Mouse (Mus musculus) heart, postnatal 14 days (tissue): ENCODE measurements at regions not wholly inside any gene's neighbourhood (a gene's known extent, or its start where the extent isn't known, plus 50 kb on each side); places are given as distances from the start of the nearest gene placed in this dataset.
"Not testable (repeated sequence)": the region's sequence is repeated elsewhere in the genome, so short reads cannot be mapped to it uniquely, and the experiment has no call there.

Source experiments
- DNase-seq, 2 experiments: peaks; one replicate each; pipeline ENCODE4 v3.0.0; 2021 to 2022
- intact Hi-C: fragments of 180-260 bp; cut with DNase I; formaldehyde crosslinking; loops from one replicate; pipeline ENCODE4 v1.15.1; 2025

DNA sequence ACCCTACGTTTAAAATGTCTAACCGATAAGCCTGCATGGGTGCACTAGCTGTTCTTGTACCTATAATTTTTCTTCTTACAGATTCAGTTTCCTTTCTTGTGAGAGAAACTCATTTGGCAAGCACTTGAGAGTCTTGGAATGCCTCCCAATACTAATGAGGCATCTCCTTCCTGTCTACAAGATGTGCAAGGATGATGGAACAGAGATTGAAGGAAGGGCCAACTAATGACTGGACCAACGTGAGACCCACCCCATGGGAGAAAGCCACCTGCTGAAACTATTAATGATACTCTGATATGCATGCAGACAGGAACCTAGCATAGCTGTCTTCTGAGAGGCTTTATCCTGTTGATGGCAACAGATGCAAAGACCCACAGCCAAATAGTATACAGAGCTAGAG, 179.9 kb upstream of the Slitrk6 start:
- intact Hi-C loops, result no loop called here
- no peak for DNase-seq

DNA sequence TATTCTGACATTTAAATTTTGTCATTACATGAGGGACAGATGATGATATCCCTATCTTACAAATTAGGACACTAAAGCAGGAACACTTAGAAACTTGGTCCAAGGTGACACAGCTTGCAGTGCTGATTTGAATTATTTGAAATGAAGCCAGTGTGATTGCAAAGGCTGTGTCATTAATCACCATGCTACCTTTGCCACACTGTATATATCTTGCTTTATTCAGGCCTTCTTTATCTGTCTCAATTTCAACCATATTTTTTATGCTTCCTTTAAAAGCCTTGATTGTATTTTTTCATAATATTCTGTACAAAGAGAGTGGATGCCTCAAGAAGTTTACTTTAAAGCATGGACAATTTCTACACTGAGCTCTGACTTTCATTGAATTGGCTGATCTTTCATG, 167.0 kb upstream of the Slitrk6 start:
- DNase-seq, result no peak
- intact Hi-C loops, result no loop called here

DNA sequence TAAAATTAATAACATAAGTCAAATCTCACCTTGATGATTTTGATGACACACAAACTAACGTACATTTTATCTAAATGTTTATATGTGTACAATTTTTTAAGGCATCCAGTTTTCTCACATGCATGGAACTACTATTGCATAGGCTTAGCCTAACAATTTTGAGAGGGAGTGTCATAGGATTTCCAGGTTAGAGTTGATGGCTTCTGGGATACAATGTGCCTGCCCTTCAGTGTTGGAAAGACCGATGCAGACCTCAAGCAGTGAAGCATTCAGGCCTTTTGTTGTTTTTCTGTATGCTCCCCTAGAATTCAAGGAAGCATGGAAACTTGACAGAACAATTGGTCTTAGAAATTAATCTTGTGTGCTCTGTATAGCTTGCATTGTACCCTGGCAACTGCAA, 158.4 kb upstream of the Slitrk6 start:
- intact Hi-C loops, result no loop called here
- no peak for DNase-seq

DNA sequence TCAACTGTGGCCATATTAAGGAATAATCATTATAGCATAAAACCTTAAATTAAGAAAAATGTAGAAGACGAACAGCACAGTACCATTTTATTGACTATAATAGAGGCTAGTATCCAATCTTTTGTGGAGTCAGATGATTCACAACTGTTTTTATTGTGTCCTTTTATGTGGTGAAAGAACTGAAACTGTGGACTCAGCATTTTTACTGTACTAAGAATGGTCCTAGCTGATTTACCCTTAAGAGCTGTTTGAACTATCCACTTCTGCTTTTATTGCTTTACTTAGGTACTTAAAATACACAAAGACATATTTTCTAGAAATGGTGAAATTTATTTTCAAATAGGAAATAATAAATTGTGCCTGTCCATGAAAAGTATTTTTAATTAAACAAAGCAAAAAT, 137.9 kb upstream of the Slitrk6 start:
- no peak for DNase-seq
- intact Hi-C loops, result no loop called here

DNA sequence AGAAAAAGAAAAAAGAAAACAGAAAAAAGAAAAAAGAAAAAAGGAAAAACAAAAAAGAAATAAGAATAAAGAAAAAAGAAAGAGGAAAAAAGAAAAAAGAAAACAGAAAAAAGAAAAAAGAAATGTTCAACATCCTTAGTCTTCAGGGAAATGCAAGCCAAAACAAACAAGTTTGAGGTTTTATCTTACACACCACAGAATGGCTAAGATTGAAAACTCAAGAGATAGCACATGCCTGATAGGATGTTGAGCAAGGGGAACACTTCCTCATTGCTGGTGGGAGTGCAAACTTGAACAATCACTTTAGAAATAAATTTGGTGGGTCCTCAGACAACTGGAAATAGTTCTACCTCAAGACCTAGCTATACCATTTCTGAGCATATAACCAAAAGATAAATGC, 116.4 kb upstream of the Slitrk6 start:
- intact Hi-C loops, result no loop called here
- no peak for DNase-seq

DNA sequence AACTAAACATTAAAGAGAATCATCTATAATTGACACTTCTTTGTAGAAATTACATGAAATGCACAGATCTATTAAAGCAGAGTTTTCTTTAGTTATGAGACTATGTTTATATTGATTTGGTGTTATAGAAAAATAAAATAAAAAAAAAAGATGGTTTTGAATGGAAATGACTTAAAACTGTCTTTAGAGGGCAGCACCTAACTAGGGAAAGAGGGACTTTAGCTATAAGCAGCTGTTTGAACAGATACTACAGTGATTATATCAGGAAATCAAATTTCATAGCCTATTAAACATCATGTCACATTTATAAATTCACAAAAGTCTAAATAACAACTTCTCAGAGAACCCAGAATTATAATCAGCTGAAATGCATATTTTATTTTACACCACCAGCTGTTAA, 69.7 kb upstream of the Slitrk6 start:
- intact Hi-C loops, result no loop called here
- DNase-seq, result no peak

DNA sequence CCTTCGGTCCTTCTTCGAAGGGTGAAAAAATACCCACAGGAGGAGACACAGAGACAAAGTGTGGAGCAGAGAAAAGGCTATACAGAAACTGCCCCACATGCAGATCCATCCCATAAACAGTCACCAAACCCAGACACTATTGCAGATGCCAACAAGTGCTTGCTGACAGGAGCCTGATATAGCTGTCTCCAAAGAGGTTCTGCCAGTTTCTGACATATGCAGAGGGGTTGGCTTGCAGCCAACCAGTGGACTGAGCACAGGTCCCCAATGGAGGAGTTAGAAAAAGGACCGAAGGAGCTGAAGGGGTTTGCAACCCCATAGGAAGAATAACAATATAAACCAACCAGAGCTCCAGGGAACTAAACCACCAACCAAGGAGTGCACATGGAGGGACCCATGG, 67.2 kb upstream of the Slitrk6 start:
- intact Hi-C loops, result not testable (repeated sequence)
- DNase-seq, result peak in 1 of 2 experiments; percentile 3
